Mouse (Mus musculus) spleen, postnatal 4 days (tissue): ENCODE data around the gene Ahcyl1.

ENCODE experiments used
- DNase-seq, 2 experiments: peaks; one replicate each; pipeline ENCODE4 v3.0.0; 2022; ENCODE audit warnings: low spot score in 2 of 2

Gene Ahcyl1

DNA sequence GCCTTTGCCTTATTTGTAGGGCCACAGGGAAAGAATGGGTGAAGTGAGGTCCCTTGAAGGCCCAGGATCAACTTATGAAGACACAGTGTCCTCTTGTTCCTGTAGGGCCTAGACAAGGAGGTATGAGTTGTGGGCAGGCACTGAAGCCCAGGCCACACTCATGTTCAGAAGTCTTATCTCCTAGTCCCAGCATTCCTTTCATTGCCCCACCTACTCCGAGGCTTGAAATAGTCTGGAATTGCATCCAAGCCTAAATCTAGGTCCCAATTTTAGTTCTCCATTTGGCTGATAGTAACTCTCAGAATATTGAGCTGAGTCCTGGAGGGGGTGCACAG lies 8.0 kb upstream of the Ahcyl1 start:
- no peak for DNase-seq

GRCm38 (mm10) chr3:107703675-107704370 lies 7.5 kb upstream of the Ahcyl1 start:
- no peak for DNase-seq

- DNase-seq: no peak
These were observed 5.5 kb upstream of the Ahcyl1 start for GRCm38 (mm10) chr3:107701767-107702394.

GRCm38 (mm10) chr3:107700625-107701024 lies 4.3 kb upstream of the Ahcyl1 start:
- no peak for DNase-seq

GRCm38 (mm10) chr3:107696910-107697309 lies 550 bp upstream of the Ahcyl1 start:
- no peak for DNase-seq

- no peak for DNase-seq
These were observed 977 bp downstream of the Ahcyl1 start for GRCm38 (mm10) chr3:107695219-107695947.

DNA sequence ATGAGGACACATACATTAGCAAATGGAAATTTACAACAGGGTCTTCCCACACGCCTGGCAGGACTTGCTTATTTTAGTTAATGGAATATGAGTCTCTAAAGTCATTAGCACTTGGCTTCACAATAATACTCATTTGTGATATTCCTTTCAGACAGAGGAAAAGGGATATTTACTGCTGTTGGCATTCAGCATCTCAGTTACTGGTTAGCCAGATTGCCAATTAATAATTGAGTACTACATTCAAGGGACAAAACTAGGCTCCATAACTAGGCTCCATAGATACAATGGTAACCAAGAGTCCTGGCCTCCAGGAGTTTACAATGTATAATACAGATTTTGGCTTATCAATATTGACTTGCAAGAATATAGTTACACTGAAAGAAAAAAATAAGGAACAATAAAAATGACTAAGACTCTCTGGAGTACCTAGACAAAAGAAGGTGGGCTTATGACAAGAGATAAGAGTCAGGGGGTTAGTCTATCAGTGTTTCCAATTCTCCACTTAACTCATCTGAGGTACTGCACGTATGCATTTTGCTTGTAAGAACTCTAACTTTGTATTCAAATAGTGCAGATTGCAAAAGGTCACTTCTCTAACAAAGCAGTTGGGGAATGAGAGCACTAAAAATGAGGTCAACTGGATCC lies 2.0 kb downstream of the Ahcyl1 start:
- no peak for DNase-seq

GRCm38 (mm10) chr3:107690366-107690765 lies 6.0 kb downstream of the Ahcyl1 start:
- no peak for DNase-seq

- no peak for DNase-seq
These were observed 7.1 kb downstream of the Ahcyl1 start for GRCm38 (mm10) chr3:107689245-107689644.

DNA sequence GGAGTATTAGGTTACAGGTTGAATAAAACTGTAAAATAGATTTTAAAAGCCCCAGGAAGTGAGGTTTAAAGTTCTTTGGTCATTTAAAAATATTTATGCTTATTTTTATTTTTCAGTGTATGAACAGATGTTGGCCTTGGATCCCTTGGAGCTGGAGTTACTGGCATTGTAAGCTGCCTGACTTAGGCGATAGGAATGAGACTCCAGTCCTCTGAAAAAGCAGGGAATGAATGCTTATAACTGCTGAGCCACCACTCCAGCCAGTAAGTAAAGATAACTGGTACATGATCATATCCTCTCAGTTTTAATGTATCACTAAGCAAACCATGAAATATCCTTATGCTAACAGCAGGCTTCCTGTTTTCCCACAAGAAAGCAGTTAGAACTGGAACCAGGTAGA lies 8.1 kb downstream of the Ahcyl1 start:
- no peak for DNase-seq

DNA sequence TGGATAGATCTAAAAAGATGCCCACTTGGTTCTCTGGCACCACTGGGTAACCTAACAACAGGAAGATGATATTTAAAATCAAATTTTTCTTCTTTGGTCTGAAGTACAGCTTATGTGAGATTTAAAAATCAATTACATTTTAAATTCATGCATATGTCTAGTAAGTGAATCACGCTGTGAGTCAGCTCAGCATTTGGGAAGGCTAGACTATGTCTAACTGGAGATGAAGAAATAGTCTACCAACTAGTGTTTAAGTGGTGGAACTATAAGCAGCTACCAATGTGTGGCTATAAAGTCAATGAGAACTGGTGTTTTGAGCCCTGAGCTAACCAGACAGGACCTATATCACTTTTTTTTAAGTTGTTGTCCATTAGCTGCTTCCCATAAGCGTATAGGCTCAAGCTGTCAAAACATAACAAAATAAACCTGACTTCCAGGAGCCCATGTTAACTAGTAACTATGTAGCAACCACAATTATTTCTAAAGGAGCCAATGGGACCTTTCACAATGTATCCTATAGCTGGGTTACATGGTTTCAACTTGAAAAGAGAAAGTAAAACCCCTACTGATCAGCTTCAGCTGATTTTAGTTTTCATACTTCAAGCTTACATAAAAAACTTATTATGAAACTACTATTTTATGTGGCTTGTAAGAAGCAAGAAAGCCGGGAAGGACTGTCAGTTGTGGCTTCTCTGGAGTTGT lies 9.9 kb downstream of the Ahcyl1 start:
- no peak for DNase-seq

DNA sequence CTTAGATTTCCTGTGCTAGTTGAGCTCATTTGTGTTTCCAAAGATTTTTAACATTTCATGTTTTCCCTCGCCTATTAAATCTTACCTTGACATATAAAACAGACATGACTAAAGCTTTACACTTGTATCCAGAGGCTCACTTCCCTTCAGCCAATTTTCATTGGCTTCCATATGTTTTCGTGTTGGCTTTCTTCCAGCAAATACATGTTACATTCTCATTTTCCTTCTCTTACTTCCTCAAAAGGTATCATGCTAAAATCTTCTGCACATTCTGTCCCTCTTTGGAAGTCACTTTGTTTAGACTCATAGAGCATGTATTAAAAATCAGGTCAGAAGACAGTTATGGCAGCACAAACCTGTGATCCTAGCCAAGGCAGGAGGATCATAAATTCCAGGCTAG lies 10.7 kb downstream of the Ahcyl1 start:
- DNase-seq: no peak

DNA sequence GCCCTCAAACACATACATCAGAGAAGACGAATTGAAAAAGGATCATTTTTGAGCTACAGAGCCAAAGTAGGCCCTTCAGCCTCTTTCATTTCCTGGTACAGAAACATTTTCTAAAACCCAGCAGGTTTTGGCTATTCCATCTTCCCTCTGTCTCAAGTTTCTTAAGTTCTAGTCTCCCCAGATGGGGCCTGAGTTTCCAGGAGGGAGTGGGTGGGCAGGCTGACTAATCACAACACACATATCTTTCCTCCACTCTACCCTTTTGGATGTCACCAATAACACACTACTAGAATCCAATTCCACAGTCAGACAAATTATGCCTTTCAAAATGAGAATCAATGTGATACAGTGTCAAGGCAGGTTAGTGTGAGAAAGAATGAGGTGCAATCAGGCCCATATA lies 12.8 kb downstream of the Ahcyl1 start:
- no peak for DNase-seq

- DNase-seq: no peak
These were observed 15.4 kb downstream of the Ahcyl1 start for GRCm38 (mm10) chr3:107680790-107681576.

DNA sequence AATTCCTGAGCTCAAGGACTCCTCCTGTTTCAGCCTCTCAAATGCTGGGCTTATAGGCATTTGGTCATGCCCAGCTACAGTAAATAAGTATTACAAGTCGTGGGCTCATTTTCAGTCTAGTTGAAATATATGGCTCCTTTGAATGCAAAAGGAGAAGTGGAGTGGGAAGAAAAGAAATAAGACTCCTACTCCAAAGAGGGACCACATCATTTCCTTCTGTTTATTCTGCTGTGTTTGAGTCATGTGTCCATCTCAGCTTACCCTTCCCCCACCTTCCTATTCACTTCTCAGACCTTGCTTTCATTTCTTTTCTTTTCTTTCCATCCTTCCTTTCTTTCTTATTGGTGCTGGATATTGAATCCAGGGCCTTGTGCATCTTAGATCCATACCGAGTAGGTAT lies 24.9 kb downstream of the Ahcyl1 start:
- no peak for DNase-seq

DNA sequence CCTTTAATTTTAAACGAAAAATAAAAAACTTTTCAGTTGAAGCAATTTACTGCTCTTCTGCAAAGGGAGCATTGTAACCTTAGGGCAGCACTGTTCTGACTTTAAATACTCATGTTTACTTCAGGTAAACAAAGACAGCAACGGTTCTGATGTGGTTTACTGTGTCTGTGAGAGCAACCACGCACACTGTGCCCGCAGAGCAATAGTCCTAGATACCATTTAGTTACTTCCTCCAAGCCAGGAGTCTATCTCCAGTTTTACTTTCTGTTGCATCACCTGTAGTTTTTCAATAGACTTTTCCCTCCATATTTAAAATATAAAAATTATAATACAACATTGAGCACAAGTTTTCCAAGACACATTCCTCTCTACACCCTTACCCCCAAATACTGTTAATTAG lies 25.9 kb downstream of the Ahcyl1 start:
- no peak for DNase-seq

- no peak for DNase-seq
These were observed 27.6 kb downstream of the Ahcyl1 start for GRCm38 (mm10) chr3:107668786-107669185.

- no peak for DNase-seq
These were observed 28.9 kb downstream of the Ahcyl1 start for GRCm38 (mm10) chr3:107667426-107667825.

GRCm38 (mm10) chr3:107664641-107665040 lies 31.7 kb downstream of the Ahcyl1 start:
- no peak for DNase-seq

- DNase-seq: no peak
These were observed 37.4 kb downstream of the Ahcyl1 start for GRCm38 (mm10) chr3:107659000-107659399.

DNA sequence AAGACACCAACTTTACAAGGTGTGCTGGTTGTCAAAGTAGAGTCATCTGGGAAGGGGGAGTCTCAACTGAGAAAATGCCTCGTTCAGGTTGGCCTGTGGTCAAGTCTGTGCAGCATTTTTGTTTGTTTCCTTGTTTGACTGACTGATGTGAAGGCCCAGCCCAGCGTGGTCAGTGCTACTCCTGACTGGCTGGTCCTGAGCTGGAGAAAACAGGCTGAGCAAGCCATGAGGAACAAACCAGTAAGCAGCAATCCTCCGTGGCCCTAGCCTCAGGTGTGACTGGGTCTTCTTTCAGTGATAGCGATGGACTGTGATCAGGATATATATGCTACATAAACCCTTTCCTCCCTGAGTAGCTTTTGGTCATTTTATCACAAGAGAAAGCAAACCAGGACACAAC lies 39.5 kb downstream of the Ahcyl1 start:
- no peak for DNase-seq
